Mouse (Mus musculus) left cerebral cortex, postnatal 14 days (tissue): ENCODE measurements around the gene 4930512M02Rik. TPM values are rescaled to one million over a fixed set of nuclear protein-coding genes. Genes with fewer than 3 reads are reported as not detected.

ENCODE experiments used
- DNase-seq, 2 experiments: peaks; one replicate each; pipeline ENCODE4 v3.0.0; 2021 to 2022; ENCODE audit warnings: low spot score in 2 of 2, mixed read lengths in 1 of 2
- intact Hi-C: fragments of 180-260 bp; cut with DNase I; formaldehyde crosslinking; loops from one replicate; pipeline ENCODE4 v1.15.1; 2025
- total RNA-seq, 2 experiments: library from RNA; stranded (reverse); gene quantifications; 2 replicates each; pipeline ENCODE4 v1.2.3; 2021

Gene 4930512M02Rik
- total RNA-seq, 2 experiments from 2014 or later = not detected

- no peak for DNase-seq
- intact Hi-C loops = no loop called here
Measured at GRCm38 (mm10) chr11:11568033-11568432, 59.6 kb downstream of the 4930512M02Rik start.

GRCm38 (mm10) chr11:11565146-11565820 is 62.4 kb downstream of the 4930512M02Rik start:
- intact Hi-C loops = no loop called here
- DNase-seq = peak in 1 of 2 experiments; percentile 10

GRCm38 (mm10) chr11:11564266-11565044 is 63.2 kb downstream of the 4930512M02Rik start:
- peak in 1 of 2 experiments; percentile 8 for DNase-seq

GRCm38 (mm10) chr11:11561118-11561517 is 66.5 kb downstream of the 4930512M02Rik start:
- intact Hi-C loops = no loop called here
- no peak for DNase-seq

More at GRCm38 (mm10) chr11:11564266-11565044, 63.2 kb downstream of the 4930512M02Rik start:
- intact Hi-C loops = no loop called here

GRCm38 (mm10) chr11:11559099-11559686 is 68.4 kb downstream of the 4930512M02Rik start:
- intact Hi-C loops = no loop called here
- DNase-seq = no peak

- no peak for DNase-seq
- intact Hi-C loops = no loop called here
Measured at GRCm38 (mm10) chr11:11558662-11559061, 69.0 kb downstream of the 4930512M02Rik start.

GRCm38 (mm10) chr11:11557173-11557967 is 70.3 kb downstream of the 4930512M02Rik start:
- DNase-seq = peak; percentile 7 to 61
- intact Hi-C loops = loop anchor here (1.0 kb wide), 1 partner anchor 231 kb away; no protein-coding TSS in a partner anchor

GRCm38 (mm10) chr11:11556186-11556585 is 71.4 kb downstream of the 4930512M02Rik start:
- intact Hi-C loops = no loop called here
- DNase-seq = no peak

- intact Hi-C loops = no loop called here
- no peak for DNase-seq
Measured at GRCm38 (mm10) chr11:11555563-11555962, 72.1 kb downstream of the 4930512M02Rik start.

GRCm38 (mm10) chr11:11547597-11548240 is 79.9 kb downstream of the 4930512M02Rik start:
- intact Hi-C loops = no loop called here
- DNase-seq = no peak

GRCm38 (mm10) chr11:11546903-11547511 is 80.6 kb downstream of the 4930512M02Rik start:
- no peak for DNase-seq
- intact Hi-C loops = no loop called here

- no peak for DNase-seq
- intact Hi-C loops = no loop called here
Measured at GRCm38 (mm10) chr11:11545948-11546347, 81.7 kb downstream of the 4930512M02Rik start.

Other genes with a start within 250 kb of the 4930512M02Rik start
- 1 to 10 TPM in 1 of 2 experiments, under 1 TPM in 1; 0.37 to 2.7 TPM for gene Spata48, start 165.7 kb downstream of the 4930512M02Rik start, total RNA-seq
- gene Zpbp, start 165.4 kb downstream of the 4930512M02Rik start, total RNA-seq = 1 to 10 TPM; 1.2 to 1.4 TPM
- gene Ikzf1, start 57.2 kb upstream of the 4930512M02Rik start, total RNA-seq = 1 to 10 TPM; 3.4 to 4.0 TPM
- under 1 TPM; 0.70 to 0.81 TPM for gene Fignl1, start 181.1 kb upstream of the 4930512M02Rik start, total RNA-seq